ENCODE assay signal across 11 mouse cellular contexts in genomic region chr1:137091762-137092161, GRCm38 (mm10).
DNase-seq lines count a peak whose midpoint lies in the region.
"Had no signal": no experiment of that assay in that cellular context is flagged by ENCODE, and none has a peak within 500 bp of the region (broad histone marks: within the 10 kb centered on the region; RNA-seq: fewer than 3 reads in every experiment).

No protein-coding gene starts in this region.

- intact Hi-C loops in left cerebral cortex, postnatal 25 days (cut with DNase I): no loop called here

- DNase-seq in cerebellum, postnatal 10 days: peak; percentile 11 to 16
- no peak for DNase-seq in cerebellum, adult 8-10 months
- peak; percentile 10 to 15 for DNase-seq in left cerebral cortex, adult 9 months (ENCODE audit: low spot score in 2 of 2)
- no peak for DNase-seq in left cerebral cortex, adult 11 months (ENCODE audit: low spot score)
- DNase-seq in left cerebral cortex, postnatal 25 days (ENCODE audit: low spot score in 2 of 2): peak; percentile 31 to 71
- peak; percentile 11 for DNase-seq in right cerebral cortex, postnatal 25 days
- DNase-seq in cerebellum, postnatal 4 days (ENCODE audit: low spot score in 2 of 2): no peak
- no peak for DNase-seq in kidney, postnatal 36 days
- DNase-seq: adrenal gland, adult 2 months; cerebellum, adult 11-12 months; heart, postnatal 36 days had no signal

Comparison
In these comparisons a context has a peak if more than half of its experiments do, and no peak if none do; other contexts are left out.
1. DNase-seq: peak in cerebellum, postnatal 10 days (2 of 2), left cerebral cortex, adult 9 months (2 of 2), left cerebral cortex, postnatal 25 days (2 of 2) and right cerebral cortex, postnatal 25 days (single experiment); none in cerebellum, adult 8-10 months (single experiment), left cerebral cortex, adult 11 months (single experiment), cerebellum, postnatal 4 days (0 of 2) and kidney, postnatal 36 days (0 of 2).